Mouse (Mus musculus) CH12.LX (cell line): Measurements from ENCODE around the gene Dll3. TPM values are rescaled to one million over a fixed set of nuclear protein-coding genes. Genes with fewer than 3 reads are reported as not detected.

Source experiments
- DNase-seq: peaks from one replicate; pipeline ENCODE4 v3.0.0-alpha.2; 2013; ENCODE audit errors: extremely low read depth
- H3K27ac ChIP-seq: 2 replicates; pipeline ENCODE4 v1.5.1; 2012; ENCODE audit warnings: low read depth, mild to moderate bottlenecking, control low read depth, moderate library complexity; ENCODE audit not compliant: insufficient read depth
- H3K27me3 ChIP-seq: replicated peaks from 2 replicates; pipeline ENCODE3; 2012; ENCODE audit warnings: inconsistent platforms
- H3K36me3 ChIP-seq, 2 experiments: replicated peaks in 1 of 2; 2 replicates each; pipeline versions ENCODE3 to v1.6.1; 2012; ENCODE audit warnings: inconsistent platforms in 1 of 2, low read length in 1 of 2, mild to moderate bottlenecking in 1 of 2, mixed read lengths in 1 of 2, moderate library complexity in 1 of 2; ENCODE audit not compliant: control insufficient read depth in 1 of 2, insufficient read depth in 1 of 2
- H3K4me1 ChIP-seq, 2 experiments: 2 replicates each; pipeline ENCODE4 v1.6.1; 2012; ENCODE audit warnings: inconsistent platforms in 1 of 2, moderate library complexity in 1 of 2; ENCODE audit not compliant: insufficient read depth in 2 of 2, control insufficient read depth in 1 of 2
- H3K4me2 ChIP-seq: 2 replicates; pipeline ENCODE4 v1.6.1; 2012; ENCODE audit warnings: low read depth, mild to moderate bottlenecking, control low read depth; ENCODE audit not compliant: poor library complexity, insufficient read depth, severe bottlenecking
- H3K4me3 ChIP-seq, 3 experiments: fragments of 150-350 bp in 1 of 3; sonication (generic) in 1 of 3; replicated peaks in 1 of 3; 2 replicates each; pipeline versions ENCODE3 to v1.5.1; 2011 to 2012; ENCODE audit warnings: low read depth in 2 of 3, low read length in 2 of 3, mild to moderate bottlenecking in 2 of 3, moderate library complexity in 2 of 3, control low read depth in 1 of 3, improper control_type of control experiment in 1 of 3, inconsistent platforms in 1 of 3, mixed read lengths in 1 of 3; ENCODE audit not compliant: poor library complexity in 1 of 3
- H3K79me2 ChIP-seq: replicated peaks from 2 replicates; pipeline ENCODE4 v1.6.1; 2012; ENCODE audit warnings: mild to moderate bottlenecking, moderate library complexity; ENCODE audit not compliant: control insufficient read depth, poor library complexity, insufficient read depth, severe bottlenecking; ENCODE audit errors: extremely low read depth
- H3K9ac ChIP-seq: 2 replicates; pipeline ENCODE4 v1.6.1; 2012; ENCODE audit warnings: low read depth, mild to moderate bottlenecking, control low read depth, moderate library complexity; ENCODE audit not compliant: insufficient read depth
- H3K9me3 ChIP-seq: replicated peaks from 2 replicates; pipeline ENCODE3; 2012; ENCODE audit warnings: low read length, inconsistent platforms, mixed read lengths
- BHLHE40 ChIP-seq: IDR thresholded peaks from 2 replicates; pipeline ENCODE4 v1.6.1; 2011; ENCODE audit warnings: mild to moderate bottlenecking, low read depth, low read length, improper control_type of control experiment
- CHD1 ChIP-seq: IDR thresholded peaks from 2 replicates; pipeline ENCODE4 v1.6.1; 2012; ENCODE audit warnings: low read depth, low read length, improper control_type of control experiment, inconsistent platforms
- CHD2 ChIP-seq: IDR thresholded peaks from 2 replicates; pipeline ENCODE4 v1.6.1; 2011; ENCODE audit warnings: low read length, improper control_type of control experiment
- CTCF ChIP-seq, 2 experiments: IDR thresholded peaks in 1 of 2; conservative IDR thresholded peaks in 1 of 2; 2 replicates each; pipeline ENCODE4 v1.5.1; 2011 to 2012; ENCODE audit warnings: low read depth in 2 of 2, low read length in 2 of 2, improper control_type of control experiment in 1 of 2, inconsistent platforms in 1 of 2, mild to moderate bottlenecking in 1 of 2, moderate library complexity in 1 of 2
- E2F4 ChIP-seq: IDR thresholded peaks from 2 replicates; pipeline ENCODE4 v1.6.1; 2011; ENCODE audit warnings: low read depth, low read length, improper control_type of control experiment; ENCODE audit not compliant: insufficient replicate concordance
- EP300 ChIP-seq: IDR thresholded peaks from 2 replicates; pipeline ENCODE4 v1.6.1; 2011; ENCODE audit warnings: low read length, improper control_type of control experiment
- ETS1 ChIP-seq: conservative IDR thresholded peaks from 2 replicates; pipeline ENCODE4 v1.6.1; 2012; ENCODE audit warnings: low read depth, mild to moderate bottlenecking, inconsistent platforms, low read length, improper control_type of control experiment, moderate library complexity
- GABPA ChIP-seq: IDR thresholded peaks from 2 replicates; pipeline ENCODE4 v1.6.1; 2012; ENCODE audit warnings: low read depth, low read length, improper control_type of control experiment, inconsistent platforms; ENCODE audit not compliant: insufficient replicate concordance
- IRF4 ChIP-seq: IDR thresholded peaks from 2 replicates; pipeline ENCODE4 v1.6.1; 2014; ENCODE audit warnings: low read depth, mild to moderate bottlenecking, inconsistent platforms, low read length, improper control_type of control experiment
- JUND ChIP-seq: conservative IDR thresholded peaks from 2 replicates; pipeline ENCODE4 v1.6.1; 2011; ENCODE audit warnings: low read depth, low read length, improper control_type of control experiment
- KAT2A ChIP-seq: IDR thresholded peaks from 2 replicates; pipeline ENCODE4 v1.6.1; 2012; ENCODE audit warnings: low read length, improper control_type of control experiment, inconsistent platforms; ENCODE audit not compliant: insufficient replicate concordance
- MAFK ChIP-seq: IDR thresholded peaks from 2 replicates; pipeline ENCODE4 v1.6.1; 2011; ENCODE audit warnings: low read length, improper control_type of control experiment; ENCODE audit not compliant: insufficient replicate concordance
- MXI1 ChIP-seq: IDR thresholded peaks from 2 replicates; pipeline ENCODE4 v1.6.1; 2011; ENCODE audit warnings: mild to moderate bottlenecking, low read depth, low read length, improper control_type of control experiment
- MYC ChIP-seq: IDR thresholded peaks from 2 replicates; pipeline ENCODE4 v1.6.1; 2011; ENCODE audit warnings: low read depth, mild to moderate bottlenecking, improper control_type of control experiment, low read length
- NRF1 ChIP-seq: IDR thresholded peaks from 2 replicates; pipeline ENCODE4 v1.6.1; 2014; ENCODE audit warnings: low read depth, mild to moderate bottlenecking, inconsistent platforms, low read length, improper control_type of control experiment, moderate library complexity
- PAX5 ChIP-seq: IDR thresholded peaks from 2 replicates; pipeline ENCODE4 v1.6.1; 2012; ENCODE audit warnings: low read length, inconsistent platforms, mixed read lengths
- POLR2A ChIP-seq: IDR thresholded peaks from 2 replicates; pipeline ENCODE4 v1.6.1; 2011; ENCODE audit warnings: low read depth, mild to moderate bottlenecking, improper control_type of control experiment, low read length
- POLR2AphosphoS2 ChIP-seq: IDR thresholded peaks from 2 replicates; pipeline ENCODE4 v1.6.1; 2011; ENCODE audit warnings: low read depth, low read length, improper control_type of control experiment
- RAD21 ChIP-seq: IDR thresholded peaks from 2 replicates; pipeline ENCODE4 v1.6.1; 2011; ENCODE audit warnings: low read depth, mild to moderate bottlenecking, low read length, improper control_type of control experiment, moderate library complexity
- RCOR1 ChIP-seq: conservative IDR thresholded peaks from 2 replicates; pipeline ENCODE4 v1.6.1; 2012; ENCODE audit warnings: low read depth, mild to moderate bottlenecking, inconsistent platforms, low read length, improper control_type of control experiment
- SIN3A ChIP-seq: IDR thresholded peaks from 2 replicates; pipeline ENCODE4 v1.6.1; 2012; ENCODE audit warnings: low read length, improper control_type of control experiment, inconsistent platforms
- SMC3 ChIP-seq: IDR thresholded peaks from 2 replicates; pipeline ENCODE4 v1.6.1; 2011; ENCODE audit warnings: low read depth, low read length, improper control_type of control experiment
- TBP ChIP-seq: conservative IDR thresholded peaks from 2 replicates; pipeline ENCODE4 v1.6.1; 2011; ENCODE audit warnings: low read depth, low read length, improper control_type of control experiment
- UBTF ChIP-seq: IDR thresholded peaks from 2 replicates; pipeline ENCODE4 v1.6.1; 2012; ENCODE audit warnings: low read depth, mild to moderate bottlenecking, inconsistent platforms, low read length, improper control_type of control experiment, moderate library complexity
- USF2 ChIP-seq: conservative IDR thresholded peaks from 2 replicates; pipeline ENCODE4 v1.6.1; 2011; ENCODE audit warnings: low read depth, low read length, improper control_type of control experiment
- ZC3H11A ChIP-seq: IDR thresholded peaks from 2 replicates; pipeline ENCODE4 v1.6.1; 2012; ENCODE audit warnings: low read depth, mild to moderate bottlenecking, inconsistent platforms, low read length, improper control_type of control experiment
- ZKSCAN1 ChIP-seq: IDR thresholded peaks from 2 replicates; pipeline ENCODE4 v1.6.1; 2012; ENCODE audit warnings: low read depth, inconsistent platforms, low read length, improper control_type of control experiment, borderline replicate concordance
- ZNF384 ChIP-seq: IDR thresholded peaks from 2 replicates; pipeline ENCODE4 v1.6.1; 2012; ENCODE audit warnings: low read depth, low read length, improper control_type of control experiment, inconsistent platforms
- dilution Hi-C: fragments of 300-500 bp; cut with MboI; formaldehyde crosslinking; loops from 2 replicates; pipeline ENCODE4 v1.14.3; 2020; ENCODE audit warnings: low sequenced_read_pairs; ENCODE audit not compliant: extremely low pct_unique_long_range_greater_than_20kb, extremely low pct_ligation_motif_present
- in situ Hi-C: fragments of 300-500 bp; cut with MboI; formaldehyde crosslinking; loops from 3 replicates; pipeline ENCODE4 v1.14.3; 2019; ENCODE audit warnings: low sequenced_read_pairs, low pct_ligation_motif_present, low pct_unique_long_range_greater_than_20kb, mixed read lengths
- polyA plus RNA-seq: library from polyadenylated mRNA; unstranded; fragments of >175 nt; gene quantifications from 2 replicates; pipeline ENCODE4 v1.2.1, GENCODE M21; 2012; ENCODE audit warnings: low read depth; ENCODE audit not compliant: insufficient read length
- total RNA-seq, 2 experiments: library from RNA; depleted of rRNA; stranded (reverse); fragments of 300-350 nt in 1 of 2; fragments of >200 nt in 1 of 2; gene quantifications; 2 replicates each; pipeline ENCODE4 v1.2.3; 2012 to 2014

Dll3 gene
- total and polyA plus RNA-seq, 3 experiments, result 0.11 to 0.29 TPM; not detected in 1

GRCm38 (mm10) chr7:28268576-28268975, 33.5 kb downstream of the Dll3 start:
- H3K9me3 ChIP-seq, result peaks cover 21% of the 10 kb centered on the region
- no peak for DNase-seq
- H3K4me1 ChIP-seq, result no peaks in the 10 kb centered on the region
- H3K79me2 ChIP-seq, result no peaks in the 10 kb centered on the region
- no peak overlapping the region for H3K4me3 ChIP-seq
- peaks cover 12% of the 10 kb centered on the region for H3K27me3 ChIP-seq
- TF ChIP-seq CTCF (conservative IDR thresholded peaks at IDR 0.05 in 1 of 2, IDR thresholded peaks at IDR 0.05 in 1 of 2; ENCODE audit: low read depth in 2 of 2, low read length in 2 of 2), result no peak
- no peak for TF ChIP-seq MYC
- no peak for TF ChIP-seq EP300
- TF ChIP-seq MAFK, result no peak
- TF ChIP-seq BHLHE40, result no peak
- TF ChIP-seq ZKSCAN1, result no peak
- TF ChIP-seq IRF4, result no peak
- no peak for TF ChIP-seq GABPA
- TF ChIP-seq ETS1, result no peak
- no peak for TF ChIP-seq PAX5
- TF ChIP-seq E2F4, result no peak
- no peak for TF ChIP-seq CHD1
- no peak for TF ChIP-seq UBTF
- no peak for TF ChIP-seq SIN3A
- TF ChIP-seq CHD2, result no peak
- TF ChIP-seq KAT2A, result no peak
- no peak for TF ChIP-seq RAD21
- no peak for TF ChIP-seq ZC3H11A
- H3K9ac ChIP-seq, result no peak overlapping the region
- no peaks in the 10 kb centered on the region for H3K36me3 ChIP-seq
- in situ Hi-C loops, result no loop called here
- dilution Hi-C loops, result no loop called here
- no peak overlapping the region for H3K4me2 ChIP-seq
- H3K27ac ChIP-seq, result no peak overlapping the region

GRCm38 (mm10) chr7:28268042-28268531, 34.0 kb downstream of the Dll3 start:
- in situ Hi-C loops, result no loop called here
- H3K36me3 ChIP-seq, result no peaks in the 10 kb centered on the region
- TF ChIP-seq JUND, result no peak
- no peak for TF ChIP-seq CHD2
- TF ChIP-seq IRF4, result no peak
- TF ChIP-seq ZNF384, result no peak
- TF ChIP-seq POLR2A, result no peak
- no peak for TF ChIP-seq MYC
- TF ChIP-seq GABPA, result no peak
- no peak for TF ChIP-seq RCOR1
- TF ChIP-seq POLR2AphosphoS2, result no peak
- TF ChIP-seq ZC3H11A, result no peak
- TF ChIP-seq NRF1, result no peak
- no peak for TF ChIP-seq UBTF
- TF ChIP-seq TBP, result no peak
- no peak for TF ChIP-seq USF2
- TF ChIP-seq MXI1, result no peak
- TF ChIP-seq SMC3, result no peak
- TF ChIP-seq EP300, result no peak
- no peak for TF ChIP-seq E2F4
- no peak for TF ChIP-seq CTCF (conservative IDR thresholded peaks at IDR 0.05 in 1 of 2, IDR thresholded peaks at IDR 0.05 in 1 of 2; ENCODE audit: low read depth in 2 of 2, low read length in 2 of 2)
- H3K9me3 ChIP-seq, result peaks cover 18% of the 10 kb centered on the region
- no peak for DNase-seq
- no peak overlapping the region for H3K27ac ChIP-seq
- H3K9ac ChIP-seq, result no peak overlapping the region
- peaks cover 9% of the 10 kb centered on the region for H3K27me3 ChIP-seq
- H3K4me3 ChIP-seq, result no peak overlapping the region
- dilution Hi-C loops, result no loop called here
- no peak overlapping the region for H3K4me2 ChIP-seq
- no peaks in the 10 kb centered on the region for H3K79me2 ChIP-seq
- H3K4me1 ChIP-seq, result no peaks in the 10 kb centered on the region
